Mouse (Mus musculus) liver, embryonic 16.5 days (tissue): Measurements from ENCODE around the gene Tent2. TPM values are rescaled to one million over a fixed set of nuclear protein-coding genes. Genes with fewer than 3 reads are reported as not detected.
"Not testable (repeated sequence)": the region's sequence is repeated elsewhere in the genome, so short reads cannot be mapped to it uniquely, and the experiment has no call there.

Experiments used
- ATAC-seq: fragments of 200-750 bp; cut with Nextera tagmentation; 2 replicates; pipeline ENCODE4 v1.8.0; 2017; ENCODE audit warnings: low read depth, mild to moderate bottlenecking, moderate number of reproducible peaks, moderate library complexity
- H3K27ac ChIP-seq: fragments of 300-500 bp; sonication (generic); 2 replicates; pipeline ENCODE4 v1.5.1; 2014; ENCODE audit warnings: mild to moderate bottlenecking, low read length
- H3K27me3 ChIP-seq: fragments of 300-500 bp; sonication (generic); 2 replicates; pipeline ENCODE4 v1.6.1; 2014; ENCODE audit warnings: low read depth, low read length, mixed read lengths; ENCODE audit not compliant: control insufficient read depth, insufficient read depth
- H3K36me3 ChIP-seq: fragments of 300-500 bp; sonication (generic); 2 replicates; pipeline ENCODE4 v1.6.1; 2014; ENCODE audit warnings: mild to moderate bottlenecking; ENCODE audit not compliant: control insufficient read depth, insufficient read depth
- H3K4me1 ChIP-seq: fragments of 300-500 bp; sonication (generic); 2 replicates; pipeline ENCODE4 v1.6.1; 2014; ENCODE audit warnings: low read depth, low read length, mixed read lengths; ENCODE audit not compliant: control insufficient read depth
- H3K4me2 ChIP-seq: fragments of 300-500 bp; sonication (generic); 2 replicates; pipeline ENCODE4 v1.6.1; 2014; ENCODE audit warnings: low read depth, low read length, mixed read lengths
- H3K4me3 ChIP-seq: fragments of 300-500 bp; sonication (generic); 2 replicates; pipeline ENCODE4 v1.5.1; 2014; ENCODE audit warnings: low read depth, mild to moderate bottlenecking, low read length
- H3K9ac ChIP-seq: fragments of 300-500 bp; sonication (generic); 2 replicates; pipeline ENCODE4 v1.6.1; 2014; ENCODE audit warnings: low read depth, low read length
- H3K9me3 ChIP-seq: fragments of 300-500 bp; sonication (generic); replicated peaks from 2 replicates; pipeline ENCODE4 v1.6.1; 2016; ENCODE audit warnings: low read length; ENCODE audit not compliant: control insufficient read depth
- WGBS: fragments of 180-500 bp; shearing (Covaris S2); extraction: QIAGEN DNeasy Blood & Tissue Kit; methylation state at CpG from one replicate; pipeline ENCODE4 v1.1.7; 2014; ENCODE audit not compliant: insufficient replicate concordance; 5-methylcytosine and 5-hydroxymethylcytosine counted together
- polyA plus RNA-seq: library from polyadenylated mRNA; unstranded; fragments of >200 nt; fragmentation: Nextera tagmentation; extraction: Ambion mirVana; gene quantifications from 2 replicates; pipeline ENCODE4 v1.2.1, GENCODE M21; 2015

Gene Tent2
- polyA plus RNA-seq, 1 experiment from 2014 or later, result 30.8 TPM

DNA sequence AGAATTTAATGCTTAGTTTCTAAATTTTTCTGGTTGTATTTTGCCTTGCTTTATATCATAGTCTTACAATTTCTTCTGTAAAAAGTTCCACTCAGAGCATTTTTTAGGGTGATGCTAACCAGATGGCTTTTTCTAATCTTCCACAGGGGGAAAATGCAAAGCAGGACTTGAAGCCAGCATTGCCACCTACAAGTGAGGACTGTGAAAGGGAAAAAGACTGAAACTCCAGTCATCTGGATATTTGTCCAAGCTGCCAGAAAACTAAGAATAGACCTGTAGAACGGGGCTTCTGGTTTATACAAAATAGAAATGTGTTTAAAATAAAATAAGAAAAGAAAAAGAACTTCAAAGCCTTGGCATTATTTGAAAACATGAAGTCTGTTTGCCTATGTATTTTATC, 19.6 kb upstream of the Tent2 start:
- H3K4me2 ChIP-seq, result no peak overlapping the region
- no peak overlapping the region for H3K4me3 ChIP-seq
- no peaks in the 10 kb centered on the region for H3K36me3 ChIP-seq
- no peaks in the 10 kb centered on the region for H3K4me1 ChIP-seq
- H3K9me3 ChIP-seq, result no peaks in the 10 kb centered on the region
- no peaks in the 10 kb centered on the region for H3K27me3 ChIP-seq
- no peak overlapping the region for H3K9ac ChIP-seq
- ATAC-seq, result no peak
- no peak overlapping the region for H3K27ac ChIP-seq
- WGBS, result 69% methylated on average over 1 of the region's 1 CpGs

- ATAC-seq, result no peak
- Histone ChIP-seq H3K9ac (peak overlapping the region; percentile 57), H3K27ac (peak overlapping the region; percentile 57), H3K27me3 (no peaks in the 10 kb centered on the region), H3K4me3 (peak overlapping the region; percentile 82), H3K4me2 (peak overlapping the region; percentile 66), H3K36me3 (no peaks in the 10 kb centered on the region), H3K4me1 (peaks cover 4% of the 10 kb centered on the region; the same call in 1 of the 2 replicates), H3K9me3 (no peaks in the 10 kb centered on the region)
- WGBS, result 52% methylated on average over 5 of the region's 5 CpGs
Measured at GRCm38 (mm10) chr13:93192646-93193026, 451 bp upstream of the Tent2 start.

- 68% methylated on average over 2 of the region's 2 CpGs for WGBS
- no peak for ATAC-seq
- no peaks in the 10 kb centered on the region for H3K9me3 ChIP-seq
- H3K9ac ChIP-seq, result no peak overlapping the region
- 0 out of 2 replicates have a peak overlapping the region, but pooled peaks have one; percentile 4 for H3K27ac ChIP-seq
- H3K36me3 ChIP-seq, result no peaks in the 10 kb centered on the region; the same call in 1 of the 2 replicates
- H3K27me3 ChIP-seq, result no peaks in the 10 kb centered on the region
- no peak overlapping the region for H3K4me3 ChIP-seq
- H3K4me2 ChIP-seq, result no peak overlapping the region
- H3K4me1 ChIP-seq, result peaks cover 4% of the 10 kb centered on the region; the same call in 1 of the 2 replicates
Measured at GRCm38 (mm10) chr13:93189416-93189815, 2.8 kb downstream of the Tent2 start.

GRCm38 (mm10) chr13:93188738-93189137, 3.4 kb downstream of the Tent2 start:
- no peak overlapping the region for H3K9ac ChIP-seq
- no peaks in the 10 kb centered on the region for H3K27me3 ChIP-seq
- H3K36me3 ChIP-seq, result no peaks in the 10 kb centered on the region; the same call in 1 of the 2 replicates
- H3K27ac ChIP-seq, result peak overlapping the region; percentile 4; the same call in 1 of the 2 replicates
- no peak overlapping the region for H3K4me3 ChIP-seq
- WGBS, result 73% methylated on average over 3 of the region's 3 CpGs
- 0 out of 2 replicates have a peak overlapping the region, but pooled peaks have one; percentile 9 for H3K4me2 ChIP-seq
- H3K4me1 ChIP-seq, result peaks cover 4% of the 10 kb centered on the region; the same call in 1 of the 2 replicates
- no peak for ATAC-seq
- no peaks in the 10 kb centered on the region for H3K9me3 ChIP-seq

- H3K27me3 ChIP-seq, H3K4me2 ChIP-seq, H3K9ac ChIP-seq, H3K4me3 ChIP-seq, H3K4me1 ChIP-seq, ATAC-seq, H3K36me3 ChIP-seq, H3K27ac ChIP-seq, H3K9me3 ChIP-seq: not testable (repeated sequence)
- 92% methylated on average over 5 of the region's 5 CpGs for WGBS
Measured at GRCm38 (mm10) chr13:93187792-93188191, 4.4 kb downstream of the Tent2 start.

DNA sequence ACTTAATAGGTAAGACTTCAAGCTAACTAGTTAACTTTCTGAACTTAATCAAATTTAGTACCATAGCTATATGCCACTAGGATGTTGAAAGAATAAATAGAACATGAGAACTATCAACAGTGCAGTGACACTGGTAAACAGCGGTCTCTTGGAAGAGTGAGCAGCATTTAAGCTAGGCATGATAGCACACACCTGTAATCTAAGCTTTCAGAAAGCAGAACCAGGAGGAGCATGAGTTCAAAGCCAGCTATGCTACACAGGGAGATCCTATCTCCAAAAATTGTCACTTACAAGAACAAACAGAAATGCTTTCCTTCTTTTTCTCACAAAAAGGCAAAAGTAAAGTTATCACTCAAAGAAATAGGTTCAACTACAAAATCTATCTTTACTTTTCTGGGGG, 11.8 kb downstream of the Tent2 start:
- WGBS, result 83% methylated on average over 1 of the region's 1 CpGs
- Histone ChIP-seq H3K27me3 (no peaks in the 10 kb centered on the region), H3K9ac (no peak overlapping the region), H3K9me3 (no peaks in the 10 kb centered on the region), H3K36me3 (peaks cover 12% of the 10 kb centered on the region), H3K4me3 (no peak overlapping the region), H3K27ac (no peak overlapping the region), H3K4me1 (no peaks in the 10 kb centered on the region), H3K4me2 (no peak overlapping the region)
- ATAC-seq, result no peak

- H3K27ac ChIP-seq, result no peak overlapping the region
- H3K36me3 ChIP-seq, result peaks cover 12% of the 10 kb centered on the region
- no peak for ATAC-seq
- H3K4me1 ChIP-seq, result no peaks in the 10 kb centered on the region
- no peak overlapping the region for H3K4me2 ChIP-seq
- H3K9me3 ChIP-seq, result no peaks in the 10 kb centered on the region
- no peak overlapping the region for H3K9ac ChIP-seq
- 67% methylated on average over 2 of the region's 2 CpGs for WGBS
- H3K27me3 ChIP-seq, result no peaks in the 10 kb centered on the region
- H3K4me3 ChIP-seq, result no peak overlapping the region
Measured at GRCm38 (mm10) chr13:93179522-93179921, 12.7 kb downstream of the Tent2 start.

DNA sequence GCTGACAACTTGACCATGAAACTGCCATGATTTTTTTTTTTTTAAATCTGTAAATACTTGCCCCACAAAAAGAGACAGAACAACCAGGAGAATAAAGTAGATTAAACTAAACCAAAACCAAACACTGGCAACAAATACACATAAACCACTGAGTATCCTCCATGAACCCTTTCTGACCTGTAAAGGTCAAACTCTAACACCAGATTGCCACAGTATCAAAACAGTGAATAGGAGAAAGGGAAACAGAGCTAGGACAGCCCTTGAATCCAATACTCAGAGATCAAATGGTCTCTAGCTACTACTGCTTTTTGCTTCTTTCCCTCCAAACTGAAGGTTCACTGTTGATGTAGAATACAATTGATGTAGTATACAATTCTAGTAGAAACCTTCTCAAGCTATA, 14.6 kb downstream of the Tent2 start:
- no peak for ATAC-seq
- H3K27me3 ChIP-seq, result no peaks in the 10 kb centered on the region
- H3K9ac ChIP-seq, result no peak overlapping the region
- no peak overlapping the region for H3K27ac ChIP-seq
- H3K4me1 ChIP-seq, result no peaks in the 10 kb centered on the region
- peaks cover 15% of the 10 kb centered on the region for H3K36me3 ChIP-seq
- H3K4me3 ChIP-seq, result no peak overlapping the region
- H3K4me2 ChIP-seq, result no peak overlapping the region
- H3K9me3 ChIP-seq, result no peaks in the 10 kb centered on the region

GRCm38 (mm10) chr13:93163303-93163702, 28.9 kb downstream of the Tent2 start:
- Histone ChIP-seq H3K9ac (no peak overlapping the region), H3K9me3 (no peaks in the 10 kb centered on the region), H3K4me2 (no peak overlapping the region), H3K27ac (no peak overlapping the region), H3K4me3 (no peak overlapping the region), H3K4me1 (no peaks in the 10 kb centered on the region), H3K27me3 (no peaks in the 10 kb centered on the region), H3K36me3 (peaks cover 23% of the 10 kb centered on the region)
- ATAC-seq, result no peak
- WGBS, result 90% methylated on average over 4 of the region's 4 CpGs
